Mouse (Mus musculus): ENCODE measurements around the gene Slco3a1. TPM values are rescaled to one million over a fixed set of nuclear protein-coding genes. Genes with fewer than 3 reads are reported as not detected.

Slco3a1 gene
- total and polyA plus RNA-seq, 3 experiments, result 24.8 to 46.8 (median 40.1) TPM

- DNase-seq, result no peak
These were observed 68.5 kb downstream of the Slco3a1 start for GRCm38 (mm10) chr7:74486083-74486482.

GRCm38 (mm10) chr7:74485669-74486068, 68.9 kb downstream of the Slco3a1 start:
- no peak for DNase-seq

GRCm38 (mm10) chr7:74484024-74484385, 70.6 kb downstream of the Slco3a1 start:
- no peak for DNase-seq

GRCm38 (mm10) chr7:74483294-74484023, 71.1 kb downstream of the Slco3a1 start:
- DNase-seq, result no peak

- DNase-seq, result no peak
These were observed 82.8 kb downstream of the Slco3a1 start for GRCm38 (mm10) chr7:74471740-74472139.

- DNase-seq, result no peak
These were observed 87.7 kb downstream of the Slco3a1 start for GRCm38 (mm10) chr7:74466886-74467285.

GRCm38 (mm10) chr7:74464638-74465037, 89.9 kb downstream of the Slco3a1 start:
- DNase-seq, result peak; percentile 53

- no peak for DNase-seq
These were observed 92.1 kb downstream of the Slco3a1 start for GRCm38 (mm10) chr7:74462451-74462850.

GRCm38 (mm10) chr7:74461736-74462135, 92.8 kb downstream of the Slco3a1 start:
- no peak for DNase-seq

GRCm38 (mm10) chr7:74461146-74461545, 93.4 kb downstream of the Slco3a1 start:
- no peak for DNase-seq

GRCm38 (mm10) chr7:74459812-74460211, 94.8 kb downstream of the Slco3a1 start:
- no peak for DNase-seq

GRCm38 (mm10) chr7:74459277-74459676, 95.3 kb downstream of the Slco3a1 start:
- peak; percentile 13 for DNase-seq

- peak; percentile 27 for DNase-seq
These were observed 95.9 kb downstream of the Slco3a1 start for GRCm38 (mm10) chr7:74458475-74459221.

GRCm38 (mm10) chr7:74457347-74457975, 97.1 kb downstream of the Slco3a1 start:
- peak; percentile 29 for DNase-seq

- DNase-seq, result no peak
These were observed 97.8 kb downstream of the Slco3a1 start for GRCm38 (mm10) chr7:74456781-74457180.

- no peak for DNase-seq
These were observed 103.5 kb downstream of the Slco3a1 start for GRCm38 (mm10) chr7:74451047-74451446.

- DNase-seq, result no peak
These were observed 104.8 kb downstream of the Slco3a1 start for GRCm38 (mm10) chr7:74449802-74450201.

GRCm38 (mm10) chr7:74447781-74448180, 106.8 kb downstream of the Slco3a1 start:
- no peak for DNase-seq

- DNase-seq, result no peak
These were observed 109.4 kb downstream of the Slco3a1 start for GRCm38 (mm10) chr7:74445148-74445547.

- DNase-seq, result no peak
These were observed 112.2 kb downstream of the Slco3a1 start for GRCm38 (mm10) chr7:74442380-74442779.

- no peak for DNase-seq
These were observed 117.0 kb downstream of the Slco3a1 start for GRCm38 (mm10) chr7:74437534-74437933.

GRCm38 (mm10) chr7:74436642-74437041, 117.9 kb downstream of the Slco3a1 start:
- no peak for DNase-seq

GRCm38 (mm10) chr7:74432950-74433349, 121.6 kb downstream of the Slco3a1 start:
- DNase-seq, result no peak
